Mouse (Mus musculus) left cerebral cortex, adult 2 months (tissue): ENCODE data around the gene Senp2. TPM values are rescaled to one million over a fixed set of nuclear protein-coding genes. Genes with fewer than 3 reads are reported as not detected.
A peak's percentile ranks its signal among the peaks of the same experiment; 100 is the strongest.
"Not testable (repeated sequence)": the region's sequence is repeated elsewhere in the genome, so short reads cannot be mapped to it uniquely, and the experiment has no call there.

ENCODE experiments used
- DNase-seq, 2 experiments: peaks; one replicate each; pipeline ENCODE4 v3.0.0; 2021 to 2022; ENCODE audit warnings: low spot score in 2 of 2, mixed read lengths in 1 of 2; ENCODE audit errors: extremely low spot score in 1 of 2
- H3K27ac ChIP-seq: fragments of 200-600 bp; 2 replicates; pipeline ENCODE4 v1.8.1; 2022
- H3K4me3 ChIP-seq: fragments of 200-600 bp; 2 replicates; pipeline ENCODE4 v1.8.1; 2022
- CTCF ChIP-seq: fragments of 200-600 bp; IDR thresholded peaks from 2 replicates; pipeline ENCODE4 v1.8.1; 2022; ENCODE audit warnings: antibody characterized with exemption, mild to moderate bottlenecking, moderate library complexity
- intact Hi-C: fragments of 180-260 bp; cut with DNase I; formaldehyde crosslinking; loops from one replicate; pipeline ENCODE4 v1.15.1; 2025
- long read RNA-seq, 2 experiments: library from polyadenylated mRNA; stranded (forward); transcript quantifications; one replicate each; pipeline ENCODE4 v2.0.0; 2021; ENCODE audit warnings: borderline mapping rate in 2 of 2
- total RNA-seq, 2 experiments: library from RNA; stranded (reverse); gene quantifications; 2 replicates each; pipeline ENCODE4 v1.2.3; 2021

The Senp2 gene
- total RNA-seq: 100 to 1,000 TPM in 1 of 2 experiments, 10 to 100 TPM in 1; 94.9 to 100 TPM
- long read RNA-seq, experiment 1, full-length matches to known transcripts: 84 of 152 reads
- long read RNA-seq, experiment 1, partial matches to known transcripts: 9 of 152 reads
- long read RNA-seq, experiment 1, other reads (novel, unspliced or antisense): 59 of 152 reads
- long read RNA-seq, experiment 2, full-length matches to known transcripts: 54 of 93 reads
- long read RNA-seq, experiment 2, partial matches to known transcripts: 6 of 93 reads
- long read RNA-seq, experiment 2, other reads (novel, unspliced or antisense): 33 of 93 reads

- TF ChIP-seq CTCF: no peak
- peak within 1 kb of the TSS; percentile 91 for H3K4me3 ChIP-seq
- DNase-seq: peak; percentile 100
- H3K27ac ChIP-seq: peak within 1 kb of the TSS; percentile 78
- intact Hi-C loops: loop anchor here (1.0 kb wide), 1 partner anchor 163 kb away; no protein-coding TSS in a partner anchor
Measured at GRCm38 (mm10) chr16:22009099-22009584, at the start of gene Senp2. Gene Senp2, plus strand, starts transcription at chr16:22009484.

- Histone ChIP-seq H3K4me3 (no peak overlapping the region), H3K27ac (no peak overlapping the region)
- intact Hi-C loops: no loop called here
- no peak for DNase-seq
- no peak for TF ChIP-seq CTCF
Measured at GRCm38 (mm10) chr16:21965576-21965975, 43.7 kb upstream of the Senp2 start.

DNA sequence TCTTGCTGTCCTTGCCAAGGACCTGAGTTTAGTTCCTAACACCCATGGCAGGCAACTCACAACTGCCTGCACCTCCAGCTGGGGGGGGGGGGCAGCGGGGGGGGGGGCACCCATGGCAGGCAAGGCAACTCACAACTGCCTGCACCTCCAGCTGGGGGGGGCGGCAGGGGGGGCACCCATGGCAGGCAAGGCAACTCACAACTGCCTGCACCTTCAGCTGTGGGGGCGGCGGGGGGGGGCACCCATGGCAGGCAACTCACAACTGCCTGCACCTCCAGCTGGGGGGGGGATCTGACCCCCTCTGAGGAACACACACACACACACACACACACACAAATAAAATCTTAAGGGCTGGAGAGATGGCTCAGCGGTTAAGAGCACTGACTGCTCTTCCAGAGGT lies 39.4 kb upstream of the Senp2 start:
- no peak for TF ChIP-seq CTCF
- DNase-seq: no peak
- intact Hi-C loops: no loop called here
- Histone ChIP-seq H3K4me3 (no peak overlapping the region), H3K27ac (no peak overlapping the region)

DNA sequence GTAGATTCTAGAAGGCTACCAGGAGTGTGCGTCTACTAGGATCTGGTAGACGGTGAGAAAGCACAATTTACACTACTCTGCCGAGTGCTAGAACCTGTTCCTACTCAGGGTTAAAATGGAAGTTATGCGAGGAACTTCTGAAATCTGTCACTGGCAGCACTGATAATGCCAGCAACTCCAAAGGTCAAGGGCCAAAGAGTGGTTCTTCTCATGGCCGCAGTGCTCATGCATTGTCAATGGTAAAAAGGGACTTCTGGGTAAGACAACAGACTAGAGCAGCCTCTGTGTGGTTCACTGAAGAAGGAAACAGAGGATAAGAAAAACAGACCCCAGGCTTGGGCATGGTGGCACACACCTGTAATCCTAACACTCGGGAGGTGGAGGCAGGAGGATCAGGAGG lies 38.7 kb upstream of the Senp2 start:
- no peak overlapping the region for H3K4me3 ChIP-seq
- no peak overlapping the region for H3K27ac ChIP-seq
- no peak for DNase-seq
- no peak for TF ChIP-seq CTCF
- intact Hi-C loops: no loop called here

GRCm38 (mm10) chr16:21971446-21971845 lies 37.8 kb upstream of the Senp2 start:
- no peak for DNase-seq
- no peak overlapping the region for H3K27ac ChIP-seq
- H3K4me3 ChIP-seq: no peak overlapping the region
- TF ChIP-seq CTCF: no peak
- intact Hi-C loops: no loop called here

- intact Hi-C loops: no loop called here
- H3K4me3 ChIP-seq: no peak overlapping the region
- no peak for TF ChIP-seq CTCF
- no peak overlapping the region for H3K27ac ChIP-seq
- no peak for DNase-seq
Measured at GRCm38 (mm10) chr16:21976203-21976602, 33.1 kb upstream of the Senp2 start.

- DNase-seq: no peak
- intact Hi-C loops: no loop called here
- Histone ChIP-seq H3K27ac (no peak overlapping the region), H3K4me3 (no peak overlapping the region)
- no peak for TF ChIP-seq CTCF
Measured at GRCm38 (mm10) chr16:21977347-21977746, 31.9 kb upstream of the Senp2 start.

- DNase-seq: no peak
- intact Hi-C loops: no loop called here
- TF ChIP-seq CTCF: no peak
- Histone ChIP-seq H3K27ac (no peak overlapping the region), H3K4me3 (no peak overlapping the region)
Measured at GRCm38 (mm10) chr16:21983146-21983545, 26.1 kb upstream of the Senp2 start.

GRCm38 (mm10) chr16:21983581-21983980 lies 25.7 kb upstream of the Senp2 start:
- no peak for TF ChIP-seq CTCF
- intact Hi-C loops: no loop called here
- no peak for DNase-seq

DNA sequence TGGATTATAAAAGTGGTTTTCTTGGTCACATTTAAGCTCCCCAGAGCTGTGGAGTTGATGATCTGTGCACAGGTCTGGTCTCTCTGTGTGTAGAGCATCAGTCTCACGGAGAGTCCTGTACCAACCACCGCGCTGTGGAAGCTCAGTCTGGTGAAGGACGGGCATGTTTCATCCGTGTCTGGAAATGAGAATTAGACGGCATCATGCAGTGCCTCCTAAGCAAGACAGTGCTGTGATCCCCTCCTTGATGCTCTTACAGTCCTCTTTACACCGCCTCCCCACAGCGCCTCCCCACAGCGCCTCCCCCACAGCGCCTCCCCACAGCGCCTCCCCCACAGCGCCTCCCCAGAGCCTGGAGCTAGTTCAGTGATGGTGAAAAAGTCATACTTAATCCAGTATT lies 25.2 kb upstream of the Senp2 start:
- no peak for TF ChIP-seq CTCF
- no peak overlapping the region for H3K4me3 ChIP-seq
- DNase-seq: no peak
- no peak overlapping the region for H3K27ac ChIP-seq
- intact Hi-C loops: no loop called here

More at GRCm38 (mm10) chr16:21983581-21983980, 25.7 kb upstream of the Senp2 start:
- no peak overlapping the region for H3K27ac ChIP-seq
- no peak overlapping the region for H3K4me3 ChIP-seq

- TF ChIP-seq CTCF: no peak
- H3K4me3 ChIP-seq: no peak overlapping the region
- DNase-seq: no peak
- intact Hi-C loops: no loop called here
- no peak overlapping the region for H3K27ac ChIP-seq
Measured at GRCm38 (mm10) chr16:21986191-21986590, 23.1 kb upstream of the Senp2 start.

GRCm38 (mm10) chr16:21987956-21988355 lies 21.3 kb upstream of the Senp2 start:
- no peak for TF ChIP-seq CTCF
- DNase-seq: no peak

GRCm38 (mm10) chr16:21990893-21991292 lies 18.4 kb upstream of the Senp2 start:
- H3K4me3 ChIP-seq, DNase-seq, intact Hi-C loops, H3K27ac ChIP-seq: not testable (repeated sequence)

More at GRCm38 (mm10) chr16:21987956-21988355, 21.3 kb upstream of the Senp2 start:
- Histone ChIP-seq H3K27ac (no peak overlapping the region), H3K4me3 (no peak overlapping the region)
- intact Hi-C loops: no loop called here
